Mouse (Mus musculus): ENCODE measurements around the gene Arpp19. TPM values are rescaled to one million over a fixed set of nuclear protein-coding genes. Genes with fewer than 3 reads are reported as not detected.
A peak's percentile ranks its signal among the peaks of the same experiment; 100 is the strongest.

The Arpp19 gene
- polyA plus RNA-seq, 1 experiment: 31.5 TPM

- TF ChIP-seq GATA1 (IDR thresholded peaks at IDR 0.05; ENCODE audit: borderline replicate concordance, low read length) (no peak), FLI1 (IDR thresholded peaks at IDR 0.05; ENCODE audit: low read length) (no peak)
- Histone ChIP-seq H3K9me3 (no peaks in the 10 kb centered on the region), H3K4me3 (replicated peaks) (no peak overlapping the region), H3K27me3 (replicated peaks) (no peaks in the 10 kb centered on the region), H3K4me1 (peaks cover 52% of the 10 kb centered on the region), H3K36me3 (replicated peaks; ENCODE audit: low read length) (peaks cover 82% of the 10 kb centered on the region)
These were observed 33.2 kb upstream of the Arpp19 start for GRCm38 (mm10) chr9:75004203-75004602.

- no peaks in the 10 kb centered on the region for H3K9me3 ChIP-seq
- TF ChIP-seq FLI1 (IDR thresholded peaks at IDR 0.05; ENCODE audit: low read length) (no peak), GATA1 (IDR thresholded peaks at IDR 0.05; ENCODE audit: borderline replicate concordance, low read length) (no peak)
- H3K27me3 ChIP-seq (replicated peaks): no peaks in the 10 kb centered on the region
- H3K4me1 ChIP-seq: peaks cover 31% of the 10 kb centered on the region
- peaks cover 88% of the 10 kb centered on the region for H3K36me3 ChIP-seq (replicated peaks; ENCODE audit: low read length)
- no peak overlapping the region for H3K4me3 ChIP-seq (replicated peaks)
These were observed 20.8 kb upstream of the Arpp19 start for GRCm38 (mm10) chr9:75016591-75016990.

DNA sequence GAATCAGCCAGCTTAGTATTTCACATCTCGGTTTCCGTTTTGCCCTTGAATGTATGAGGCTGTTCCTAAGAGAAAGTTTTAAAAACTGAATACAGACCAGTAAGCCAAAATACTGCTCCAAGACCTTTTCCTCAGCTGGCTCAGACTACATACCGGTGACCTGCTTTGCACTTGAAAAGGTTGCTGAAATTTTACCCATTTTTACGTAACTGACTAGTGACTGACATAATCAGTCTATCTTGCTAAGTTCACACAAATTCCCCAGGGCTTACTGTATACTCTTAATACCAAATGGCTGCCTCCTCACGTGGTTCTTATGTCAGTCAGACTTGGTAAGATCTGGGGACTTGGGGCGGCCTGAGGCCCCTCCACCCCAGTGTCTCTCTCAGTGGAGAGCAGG, 18.2 kb upstream of the Arpp19 start:
- Histone ChIP-seq H3K36me3 (replicated peaks; ENCODE audit: low read length) (peaks cover 93% of the 10 kb centered on the region), H3K9me3 (no peaks in the 10 kb centered on the region), H3K4me3 (replicated peaks) (no peak overlapping the region), H3K27me3 (replicated peaks) (no peaks in the 10 kb centered on the region), H3K4me1 (peaks cover 44% of the 10 kb centered on the region)
- TF ChIP-seq FLI1 (IDR thresholded peaks at IDR 0.05; ENCODE audit: low read length) (no peak), GATA1 (IDR thresholded peaks at IDR 0.05; ENCODE audit: borderline replicate concordance, low read length) (no peak)

DNA sequence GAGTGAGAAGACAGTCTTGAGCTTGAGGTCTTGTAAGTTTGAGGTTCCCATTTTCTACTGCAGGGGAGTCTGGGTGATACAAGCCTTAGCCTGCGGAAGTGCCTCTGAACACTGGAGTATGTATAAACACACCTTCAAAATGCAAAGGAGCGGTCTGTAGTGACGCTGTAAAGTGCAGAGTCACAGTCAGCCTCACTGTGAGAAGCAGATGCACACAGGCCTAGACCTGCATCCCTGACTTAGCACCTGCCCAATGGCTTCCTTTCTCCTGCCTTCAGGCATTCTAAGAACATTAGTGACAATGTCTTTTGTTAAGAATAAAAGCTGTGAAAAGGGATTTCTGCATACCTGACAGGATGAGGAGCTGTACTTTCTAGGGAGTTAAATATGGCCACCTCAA, 17.8 kb upstream of the Arpp19 start:
- peaks cover 93% of the 10 kb centered on the region for H3K36me3 ChIP-seq (replicated peaks; ENCODE audit: low read length)
- H3K4me1 ChIP-seq: peaks cover 46% of the 10 kb centered on the region
- TF ChIP-seq FLI1 (IDR thresholded peaks at IDR 0.05; ENCODE audit: low read length) (no peak), GATA1 (IDR thresholded peaks at IDR 0.05; ENCODE audit: borderline replicate concordance, low read length) (no peak)
- H3K27me3 ChIP-seq (replicated peaks): no peaks in the 10 kb centered on the region
- H3K9me3 ChIP-seq: no peaks in the 10 kb centered on the region
- H3K4me3 ChIP-seq (replicated peaks): peak overlapping the region; percentile 44

- H3K4me1 ChIP-seq: peaks cover 46% of the 10 kb centered on the region
- H3K27me3 ChIP-seq (replicated peaks): no peaks in the 10 kb centered on the region
- H3K36me3 ChIP-seq (replicated peaks; ENCODE audit: low read length): peaks cover 93% of the 10 kb centered on the region
- H3K9me3 ChIP-seq: no peaks in the 10 kb centered on the region
- TF ChIP-seq GATA1 (IDR thresholded peaks at IDR 0.05; ENCODE audit: borderline replicate concordance, low read length) (no peak), FLI1 (IDR thresholded peaks at IDR 0.05; ENCODE audit: low read length) (no peak)
- H3K4me3 ChIP-seq (replicated peaks): no peak overlapping the region
These were observed 16.9 kb upstream of the Arpp19 start for GRCm38 (mm10) chr9:75020561-75020960.

- Histone ChIP-seq H3K4me1 (peaks cover 46% of the 10 kb centered on the region), H3K4me3 (replicated peaks) (no peak overlapping the region), H3K9me3 (no peaks in the 10 kb centered on the region), H3K36me3 (replicated peaks; ENCODE audit: low read length) (peaks cover 81% of the 10 kb centered on the region), H3K27me3 (replicated peaks) (no peaks in the 10 kb centered on the region)
- TF ChIP-seq GATA1 (IDR thresholded peaks at IDR 0.05; ENCODE audit: borderline replicate concordance, low read length): no peak
- TF ChIP-seq FLI1 (IDR thresholded peaks at IDR 0.05; ENCODE audit: low read length): no peak
These were observed 14.9 kb upstream of the Arpp19 start for GRCm38 (mm10) chr9:75022546-75022945.

DNA sequence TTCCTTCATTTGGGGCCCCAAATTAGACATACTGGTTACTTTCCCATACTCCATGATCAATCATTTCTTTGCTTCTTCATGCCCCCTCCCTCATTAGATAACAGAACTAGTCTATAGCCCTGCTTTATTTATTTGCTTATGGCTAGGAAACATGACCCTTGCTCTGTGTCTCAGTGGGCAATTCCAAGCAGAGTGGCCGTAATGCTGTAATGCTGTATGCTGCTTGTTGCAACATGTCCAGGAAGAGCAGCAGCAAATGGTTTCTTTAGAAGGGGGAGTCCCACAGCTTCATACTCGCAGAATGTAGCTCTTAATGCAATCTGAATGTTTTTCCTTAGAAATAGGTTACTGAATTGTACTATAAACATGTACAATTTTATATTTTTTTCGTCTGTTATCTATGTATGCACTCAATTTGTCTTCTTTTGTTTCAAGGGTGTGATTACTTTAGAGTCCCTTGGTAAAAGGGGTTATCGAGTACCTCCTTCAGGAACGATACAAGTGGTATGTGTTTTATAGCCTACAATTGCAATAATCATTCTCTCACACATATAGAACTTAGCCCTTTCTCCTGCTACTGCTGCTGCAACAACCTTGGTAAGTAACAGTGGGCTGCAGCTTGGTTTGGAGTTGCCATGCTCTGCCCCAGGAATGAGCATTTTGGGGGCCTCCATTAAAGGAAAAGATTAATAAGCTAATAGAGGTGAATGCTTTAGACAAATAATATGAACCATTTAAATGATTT, 14.1 kb upstream of the Arpp19 start:
- H3K27me3 ChIP-seq (replicated peaks): no peaks in the 10 kb centered on the region
- TF ChIP-seq FLI1 (IDR thresholded peaks at IDR 0.05; ENCODE audit: low read length) (no peak), GATA1 (IDR thresholded peaks at IDR 0.05; ENCODE audit: borderline replicate concordance, low read length) (no peak)
- peaks cover 84% of the 10 kb centered on the region for H3K36me3 ChIP-seq (replicated peaks; ENCODE audit: low read length)
- no peaks in the 10 kb centered on the region for H3K9me3 ChIP-seq
- no peak overlapping the region for H3K4me3 ChIP-seq (replicated peaks)
- H3K4me1 ChIP-seq: peaks cover 46% of the 10 kb centered on the region

GRCm38 (mm10) chr9:75024089-75024488, 13.3 kb upstream of the Arpp19 start:
- Histone ChIP-seq H3K4me3 (replicated peaks) (no peak overlapping the region), H3K9me3 (no peaks in the 10 kb centered on the region), H3K36me3 (replicated peaks; ENCODE audit: low read length) (peaks cover 84% of the 10 kb centered on the region), H3K4me1 (peaks cover 40% of the 10 kb centered on the region), H3K27me3 (replicated peaks) (no peaks in the 10 kb centered on the region)
- no peak for TF ChIP-seq FLI1 (IDR thresholded peaks at IDR 0.05; ENCODE audit: low read length)
- TF ChIP-seq GATA1 (IDR thresholded peaks at IDR 0.05; ENCODE audit: borderline replicate concordance, low read length): no peak

DNA sequence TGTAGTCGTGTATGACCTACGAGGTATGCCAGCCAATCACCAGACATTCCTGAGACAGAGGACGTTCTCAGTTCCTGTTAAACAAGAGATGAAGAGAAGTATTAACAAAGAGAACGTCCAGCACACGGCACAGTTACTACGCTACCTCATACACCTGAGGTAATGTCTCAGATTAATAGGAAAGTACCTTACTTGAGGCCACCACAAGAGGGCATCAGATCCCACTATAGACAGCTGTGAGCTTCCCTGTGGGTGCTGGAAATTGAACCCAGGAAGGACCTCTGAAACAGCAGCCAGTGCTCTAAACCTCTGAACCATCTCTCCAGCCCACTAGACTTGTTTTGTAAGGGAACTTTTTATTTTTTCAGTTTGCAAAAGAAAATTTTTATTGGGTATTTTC, 11.7 kb upstream of the Arpp19 start:
- TF ChIP-seq FLI1 (IDR thresholded peaks at IDR 0.05; ENCODE audit: low read length): no peak
- TF ChIP-seq GATA1 (IDR thresholded peaks at IDR 0.05; ENCODE audit: borderline replicate concordance, low read length): no peak
- Histone ChIP-seq H3K27me3 (replicated peaks) (no peaks in the 10 kb centered on the region), H3K9me3 (no peaks in the 10 kb centered on the region), H3K4me3 (replicated peaks) (no peak overlapping the region), H3K36me3 (replicated peaks; ENCODE audit: low read length) (peaks cover 84% of the 10 kb centered on the region), H3K4me1 (peaks cover 24% of the 10 kb centered on the region)

DNA sequence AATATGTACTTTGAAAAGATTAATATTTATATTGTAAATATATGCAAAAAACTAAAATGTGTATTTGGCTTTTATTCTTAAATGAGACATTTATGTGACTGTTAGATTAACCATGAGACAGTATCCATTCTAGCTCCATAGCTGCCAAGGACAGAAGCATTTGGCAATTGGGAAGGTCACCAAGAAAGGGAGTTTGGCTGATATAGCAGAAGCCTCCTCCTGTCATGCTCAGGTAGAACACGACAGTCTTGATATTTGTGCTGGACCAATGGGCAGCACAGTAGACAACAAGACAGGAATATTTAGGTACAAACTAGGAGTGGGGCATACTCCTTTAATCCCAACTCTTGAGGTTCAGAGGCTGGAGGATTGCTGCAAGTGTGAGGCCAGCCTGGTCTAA, 5.0 kb upstream of the Arpp19 start:
- Histone ChIP-seq H3K36me3 (replicated peaks; ENCODE audit: low read length) (peaks cover 53% of the 10 kb centered on the region), H3K9me3 (no peaks in the 10 kb centered on the region), H3K4me1 (peaks cover 43% of the 10 kb centered on the region), H3K27me3 (replicated peaks) (no peaks in the 10 kb centered on the region), H3K4me3 (replicated peaks) (no peak overlapping the region)
- TF ChIP-seq GATA1 (IDR thresholded peaks at IDR 0.05; ENCODE audit: borderline replicate concordance, low read length) (no peak), FLI1 (IDR thresholded peaks at IDR 0.05; ENCODE audit: low read length) (no peak)

Measured in megakaryocyte, embryonic 14.5 days (primary cell).